Mouse (Mus musculus) CH12F3 (cell line): ENCODE data around the gene Cstf3.

Experiments
- in situ Hi-C: fragments of 300-500 bp; cut with MboI; formaldehyde crosslinking; loops from 2 replicates; pipeline ENCODE4 v1.14.3; 2020; ENCODE audit warnings: low sequenced_read_pairs

Cstf3 gene

GRCm38 (mm10) chr2:104709786-104710337 lies 119.5 kb downstream of the Cstf3 start:
- in situ Hi-C loops: no loop called here

DNA sequence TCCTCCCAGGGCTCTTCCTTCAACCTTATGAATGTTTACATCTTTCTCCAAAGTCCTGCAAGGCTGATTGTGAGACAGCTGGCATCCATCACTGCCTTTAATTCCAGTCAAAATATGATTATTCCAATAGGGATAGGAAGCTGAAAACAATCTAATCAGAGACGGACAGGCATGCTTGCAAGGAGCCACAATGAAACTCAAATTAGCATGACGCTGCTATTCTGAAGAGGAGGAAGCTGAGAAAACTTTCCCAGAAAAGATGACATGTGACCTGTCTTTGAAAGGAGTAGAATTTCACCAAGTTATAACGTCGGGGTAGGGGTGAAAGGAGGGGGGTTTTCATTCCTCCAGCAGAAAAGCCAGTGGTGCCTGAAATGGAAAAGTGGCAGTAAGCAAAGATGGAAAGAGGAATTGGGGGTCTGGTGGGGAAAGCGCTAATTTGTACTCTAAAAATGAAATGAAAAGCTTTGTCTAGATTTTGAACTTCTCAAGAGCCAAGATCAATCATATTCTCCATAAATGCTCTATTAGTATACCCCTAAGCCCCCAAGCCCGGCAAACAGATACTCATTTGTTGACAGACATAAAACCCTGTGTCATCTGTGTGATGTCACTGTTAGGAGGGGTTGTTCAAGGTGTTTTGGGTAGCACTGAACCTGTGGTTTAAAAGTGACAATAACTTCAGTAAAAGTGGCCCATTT lies 120.5 kb downstream of the Cstf3 start:
- in situ Hi-C loops: no loop called here

- in situ Hi-C loops: no loop called here
Measured at GRCm38 (mm10) chr2:104711585-104712485, 121.5 kb downstream of the Cstf3 start, which contains the start of gene Tcp11l1. TSS of gene Tcp11l1 (minus strand) at chr2:104712169.

GRCm38 (mm10) chr2:104712486-104712809 lies 122.1 kb downstream of the Cstf3 start:
- in situ Hi-C loops: no loop called here

GRCm38 (mm10) chr2:104714254-104714691 lies 124.0 kb downstream of the Cstf3 start:
- in situ Hi-C loops: no loop called here
